Mouse (Mus musculus) megakaryocyte, embryonic 14.5 days (primary cell): ENCODE data around the gene Ptprg. TPM values are rescaled to one million over a fixed set of nuclear protein-coding genes. Genes with fewer than 3 reads are reported as not detected.

ENCODE experiments used
- H3K27me3 ChIP-seq: replicated peaks from 2 replicates; pipeline ENCODE3; 2012; ENCODE audit warnings: inconsistent platforms
- H3K36me3 ChIP-seq: replicated peaks from 2 replicates; pipeline ENCODE3; 2012; ENCODE audit warnings: low read length, inconsistent platforms, mixed read lengths
- H3K4me1 ChIP-seq: 2 replicates; pipeline ENCODE4 v1.6.1; 2012; ENCODE audit warnings: inconsistent platforms
- H3K4me3 ChIP-seq: replicated peaks from 2 replicates; pipeline ENCODE3; 2012; ENCODE audit warnings: moderate library complexity, mild to moderate bottlenecking, inconsistent platforms
- H3K9me3 ChIP-seq: 2 replicates; pipeline ENCODE4 v1.6.1; 2012; ENCODE audit warnings: inconsistent platforms
- FLI1 ChIP-seq: IDR thresholded peaks from 2 replicates; pipeline ENCODE4 v1.6.1; 2012; ENCODE audit warnings: low read length, inconsistent platforms, mixed read lengths
- GATA1 ChIP-seq: IDR thresholded peaks from 3 replicates; pipeline ENCODE4 v1.6.1; 2012; ENCODE audit warnings: mixed read lengths, low read length, inconsistent platforms, borderline replicate concordance
- polyA plus RNA-seq: library from polyadenylated mRNA; stranded (reverse); fragments of >175 nt; gene quantifications from 2 replicates; pipeline ENCODE4 v1.2.3, GENCODE M21; 2012; ENCODE audit warnings: low replicate concordance; ENCODE audit not compliant: insufficient read depth

Ptprg gene
- polyA plus RNA-seq, 1 experiment = 0.09 TPM

DNA sequence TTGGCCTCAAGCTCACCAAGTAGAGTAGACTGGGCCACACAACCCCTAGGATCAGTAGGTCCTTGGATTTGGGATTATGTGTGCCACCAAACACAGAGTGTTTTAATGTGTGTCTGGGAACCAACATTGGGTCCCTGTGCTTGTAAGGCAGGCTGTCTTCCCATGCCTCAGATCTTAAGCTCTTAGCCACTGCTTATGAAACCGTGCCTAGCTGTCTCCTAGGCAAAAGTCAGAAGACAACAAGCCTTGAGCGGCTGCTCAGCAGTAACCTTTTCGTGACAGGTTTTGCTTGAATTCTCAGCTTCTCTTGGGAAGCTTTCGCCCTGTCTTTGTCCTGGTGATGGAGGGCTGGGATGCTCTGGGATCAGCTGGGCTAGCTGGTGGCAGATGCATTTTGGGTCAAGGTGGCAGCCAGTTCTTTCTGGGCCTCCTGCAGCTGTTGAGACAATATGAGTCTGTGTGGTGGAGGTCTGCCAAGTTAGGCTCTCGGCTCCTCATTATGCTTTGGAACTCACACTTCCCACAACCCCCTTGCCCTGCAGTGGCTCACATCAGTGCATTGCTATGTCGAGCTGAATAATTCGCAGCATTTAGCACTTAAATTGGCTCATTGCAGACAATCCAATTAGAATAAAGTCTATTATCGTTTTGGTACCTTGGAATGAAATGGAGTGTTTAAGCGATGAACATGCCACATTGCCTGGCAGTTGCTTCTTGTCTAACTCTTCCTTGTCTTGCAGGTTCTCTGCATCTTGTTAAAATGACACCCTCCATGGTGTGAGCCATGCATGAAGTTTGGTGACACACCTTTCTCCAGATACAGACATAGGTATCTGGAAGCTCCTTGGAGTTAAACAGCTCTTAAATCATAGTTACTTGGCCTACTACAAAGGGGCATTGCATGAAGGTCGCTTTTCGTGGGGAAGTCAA, 321.9 kb downstream of the Ptprg start:
- no peaks in the 10 kb centered on the region for H3K36me3 ChIP-seq
- no peaks in the 10 kb centered on the region for H3K4me1 ChIP-seq
- no peaks in the 10 kb centered on the region for H3K27me3 ChIP-seq
- peaks cover 9% of the 10 kb centered on the region; the same call in 1 of the 2 replicates for H3K9me3 ChIP-seq
- TF ChIP-seq FLI1 = no peak
- no peak for TF ChIP-seq GATA1
- H3K4me3 ChIP-seq = no peak overlapping the region

DNA sequence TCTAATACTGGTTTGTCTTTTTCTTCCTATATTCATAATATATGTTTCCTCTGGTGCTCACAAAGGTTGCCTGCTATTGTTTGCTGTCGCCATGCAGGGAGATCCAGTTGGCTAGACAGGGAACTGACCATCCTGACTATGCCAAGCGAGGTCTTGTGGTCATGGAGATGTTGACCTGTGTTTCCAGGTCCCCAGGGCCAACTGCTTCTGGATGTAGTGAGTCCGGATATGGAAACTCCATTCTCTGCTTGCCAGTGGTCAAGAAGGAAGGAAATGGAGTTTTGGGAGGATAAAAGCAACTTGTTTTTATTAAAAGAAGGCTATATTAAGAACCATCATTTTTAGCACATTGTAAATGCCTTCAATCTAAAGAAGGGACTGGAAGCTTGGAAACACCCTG, 327.8 kb downstream of the Ptprg start:
- Histone ChIP-seq H3K27me3 (no peaks in the 10 kb centered on the region), H3K9me3 (0 out of 2 replicates have a peak, but pooled peaks cover 5% of the 10 kb centered on the region), H3K4me1 (no peaks in the 10 kb centered on the region), H3K36me3 (no peaks in the 10 kb centered on the region), H3K4me3 (no peak overlapping the region)
- no peak for TF ChIP-seq GATA1
- no peak for TF ChIP-seq FLI1

DNA sequence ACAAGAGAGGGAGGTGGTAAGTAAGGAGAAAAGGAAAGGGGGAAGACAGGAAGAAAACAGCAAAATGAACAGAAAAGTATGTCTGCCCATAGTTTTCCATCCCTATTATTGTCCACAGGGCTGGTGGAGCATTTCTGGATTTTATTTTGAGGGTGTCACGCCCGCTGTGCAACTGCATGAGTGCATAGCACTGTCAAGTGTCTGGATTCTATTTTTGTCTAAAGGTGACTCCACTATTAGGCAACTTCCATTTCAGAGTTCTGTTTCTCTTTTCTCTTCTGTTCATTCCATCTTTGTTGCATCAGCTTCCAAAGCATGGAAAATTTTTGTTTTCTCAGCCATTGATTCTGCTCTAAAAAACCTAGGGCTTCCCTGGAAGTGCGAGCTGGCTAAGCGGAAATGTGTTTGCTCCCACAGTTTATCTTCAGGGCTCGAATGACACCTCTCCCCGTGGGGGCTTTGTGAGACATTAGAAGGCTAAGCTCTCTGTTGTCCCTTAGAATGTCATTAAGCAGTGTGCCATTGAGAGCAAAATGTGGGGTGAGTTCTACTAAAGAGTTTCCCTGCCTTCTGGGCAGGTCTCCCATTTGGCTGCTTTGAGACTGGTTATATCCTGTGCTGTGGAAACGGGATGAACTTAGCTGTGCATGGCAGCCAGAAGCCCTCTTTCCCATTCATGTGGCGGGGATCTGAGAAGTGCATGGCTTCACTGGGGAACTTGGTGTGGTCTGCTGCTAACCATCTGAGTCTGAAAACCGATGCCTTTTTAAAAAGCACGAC, 330.0 kb downstream of the Ptprg start:
- TF ChIP-seq GATA1 = no peak
- TF ChIP-seq FLI1 = no peak
- Histone ChIP-seq H3K27me3 (no peaks in the 10 kb centered on the region), H3K4me1 (no peaks in the 10 kb centered on the region), H3K36me3 (no peaks in the 10 kb centered on the region), H3K9me3 (0 out of 2 replicates have a peak, but pooled peaks cover 8% of the 10 kb centered on the region), H3K4me3 (no peak overlapping the region)

DNA sequence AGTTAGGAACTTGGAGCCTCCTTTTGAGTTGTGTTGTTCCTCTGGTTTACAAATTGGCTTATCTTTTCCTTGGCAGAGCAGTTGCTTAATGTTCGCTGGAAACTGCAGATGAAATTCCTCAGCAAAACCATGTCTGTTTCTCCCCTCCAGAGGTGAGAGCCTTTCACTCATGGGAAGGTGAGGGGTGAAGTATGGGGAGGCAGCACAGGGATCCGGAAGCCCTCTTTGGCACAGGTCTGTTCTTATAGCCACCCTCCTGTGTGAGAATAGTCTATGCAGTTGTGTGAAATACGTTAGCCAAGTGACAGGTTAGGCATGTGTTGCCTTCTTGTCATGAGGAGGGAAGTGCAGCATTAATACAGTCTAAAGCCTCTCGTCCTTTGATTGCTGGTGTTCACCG, 330.7 kb downstream of the Ptprg start:
- H3K27me3 ChIP-seq = no peaks in the 10 kb centered on the region
- TF ChIP-seq GATA1 (no peak), FLI1 (no peak)
- H3K4me1 ChIP-seq = no peaks in the 10 kb centered on the region
- H3K4me3 ChIP-seq = no peak overlapping the region
- H3K9me3 ChIP-seq = 0 out of 2 replicates have a peak, but pooled peaks cover 8% of the 10 kb centered on the region
- no peaks in the 10 kb centered on the region for H3K36me3 ChIP-seq

DNA sequence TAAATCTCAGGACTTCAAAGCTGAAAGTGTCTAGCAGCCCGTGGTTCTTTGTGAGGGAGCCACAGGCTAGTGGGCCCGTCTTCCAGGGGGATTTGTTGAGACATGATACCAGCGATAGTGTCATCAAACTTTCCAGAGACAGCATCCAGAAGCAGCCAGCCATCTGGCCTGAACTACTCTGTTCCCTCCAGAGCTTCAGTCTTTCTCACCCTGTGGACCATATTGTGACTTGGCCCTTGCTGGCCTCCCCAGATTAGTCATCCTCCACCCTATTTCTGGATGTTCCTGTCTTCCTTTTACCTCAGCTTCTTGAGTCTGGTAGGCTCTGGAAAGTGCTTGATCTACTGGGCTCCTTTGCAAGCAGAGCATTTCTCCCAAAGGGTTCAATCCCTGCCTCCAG, 333.1 kb downstream of the Ptprg start:
- H3K4me3 ChIP-seq = no peak overlapping the region
- H3K9me3 ChIP-seq = 0 out of 2 replicates have a peak, but pooled peaks cover 8% of the 10 kb centered on the region
- H3K4me1 ChIP-seq = no peaks in the 10 kb centered on the region
- no peaks in the 10 kb centered on the region for H3K36me3 ChIP-seq
- TF ChIP-seq GATA1 (no peak), FLI1 (no peak)
- no peaks in the 10 kb centered on the region for H3K27me3 ChIP-seq

DNA sequence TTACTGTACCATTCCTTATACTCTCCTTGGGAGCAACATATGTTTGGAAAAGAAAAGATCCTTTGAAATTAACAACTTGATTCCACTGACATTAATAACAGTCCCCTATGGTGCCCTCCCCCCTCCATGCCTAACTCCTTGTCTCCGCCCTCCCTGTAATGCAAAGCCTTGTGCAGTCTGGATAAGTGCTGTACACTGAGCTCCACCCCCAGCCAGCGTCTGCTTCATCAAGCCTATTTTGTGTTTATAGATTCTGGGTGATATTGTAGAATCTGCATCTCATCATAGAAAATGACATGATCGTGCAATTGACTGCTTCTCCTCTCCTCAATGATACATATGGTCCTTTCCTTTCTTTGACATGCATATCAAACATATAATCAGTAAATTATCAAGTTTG, 337.6 kb downstream of the Ptprg start:
- Histone ChIP-seq H3K4me1 (no peaks in the 10 kb centered on the region), H3K9me3 (0 out of 2 replicates have a peak, but pooled peaks cover 5% of the 10 kb centered on the region), H3K36me3 (no peaks in the 10 kb centered on the region), H3K27me3 (no peaks in the 10 kb centered on the region), H3K4me3 (no peak overlapping the region)
- TF ChIP-seq FLI1 (no peak), GATA1 (no peak)

DNA sequence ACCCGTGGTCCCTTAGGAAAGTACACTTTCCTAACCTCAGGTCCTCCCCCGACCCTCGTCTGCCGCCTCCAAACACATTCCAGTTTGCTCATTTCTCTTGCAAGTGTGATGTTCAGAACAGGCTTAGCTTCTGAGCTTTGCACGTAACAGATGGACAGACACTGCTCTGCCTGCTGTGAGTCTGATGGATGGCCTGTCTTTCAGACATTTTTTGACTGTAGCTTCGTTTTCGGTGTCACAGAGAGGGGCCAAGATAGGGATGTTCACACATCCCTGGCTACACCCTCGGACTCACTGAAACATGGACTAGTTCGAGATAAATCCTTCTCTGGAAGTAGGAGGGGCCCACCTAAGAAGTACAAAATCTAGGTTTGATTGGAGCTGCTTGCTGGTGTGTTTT, 339.3 kb downstream of the Ptprg start:
- Histone ChIP-seq H3K4me3 (no peak overlapping the region), H3K4me1 (no peaks in the 10 kb centered on the region), H3K27me3 (no peaks in the 10 kb centered on the region), H3K9me3 (no peaks in the 10 kb centered on the region), H3K36me3 (no peaks in the 10 kb centered on the region)
- TF ChIP-seq GATA1 (no peak), FLI1 (no peak)

DNA sequence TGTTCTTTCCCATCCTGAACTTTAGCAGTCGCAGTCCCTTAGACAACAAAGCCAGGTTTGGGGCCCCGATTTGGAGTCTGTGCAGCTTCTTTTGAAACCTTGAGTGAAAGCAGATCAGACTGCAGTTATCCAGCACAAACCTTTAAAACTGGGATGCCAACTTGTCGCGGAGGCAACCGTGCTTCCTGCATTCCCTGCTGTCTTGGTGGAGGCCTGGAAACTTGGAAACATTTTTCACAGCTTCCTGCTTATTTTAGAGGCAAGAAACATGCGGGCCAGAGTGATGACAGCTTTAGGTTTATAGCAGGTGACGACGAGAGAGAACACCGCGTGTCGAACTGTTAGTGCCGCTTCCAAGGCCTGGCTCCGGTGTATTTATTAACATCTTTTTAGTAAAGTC, 342.2 kb downstream of the Ptprg start:
- Histone ChIP-seq H3K4me3 (no peak overlapping the region), H3K27me3 (no peaks in the 10 kb centered on the region), H3K36me3 (no peaks in the 10 kb centered on the region), H3K9me3 (no peaks in the 10 kb centered on the region), H3K4me1 (no peaks in the 10 kb centered on the region)
- TF ChIP-seq FLI1 = no peak
- no peak for TF ChIP-seq GATA1

DNA sequence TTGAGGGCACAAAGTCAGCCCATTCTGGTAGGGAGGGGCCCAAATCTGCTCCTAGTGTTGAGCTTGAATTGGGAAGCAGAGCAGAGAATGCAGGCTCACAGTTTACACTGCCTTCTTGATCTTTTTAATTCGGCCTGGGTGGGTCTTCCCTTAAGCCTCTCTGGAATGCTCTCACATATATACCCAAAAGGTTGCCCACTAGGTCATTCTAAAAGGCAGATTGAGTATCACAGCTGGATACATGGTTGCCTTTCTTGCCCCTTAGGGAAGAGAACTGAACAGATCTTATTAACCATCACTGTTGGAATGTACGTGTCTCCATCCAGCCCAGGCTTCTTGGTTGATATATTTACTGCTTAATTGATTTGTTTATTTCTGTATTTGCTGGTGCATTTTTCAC, 349.5 kb downstream of the Ptprg start:
- Histone ChIP-seq H3K36me3 (no peaks in the 10 kb centered on the region), H3K27me3 (no peaks in the 10 kb centered on the region), H3K4me3 (no peak overlapping the region), H3K9me3 (peaks cover 15% of the 10 kb centered on the region; the same call in 1 of the 2 replicates), H3K4me1 (no peaks in the 10 kb centered on the region)
- no peak for TF ChIP-seq FLI1
- TF ChIP-seq GATA1 = no peak

DNA sequence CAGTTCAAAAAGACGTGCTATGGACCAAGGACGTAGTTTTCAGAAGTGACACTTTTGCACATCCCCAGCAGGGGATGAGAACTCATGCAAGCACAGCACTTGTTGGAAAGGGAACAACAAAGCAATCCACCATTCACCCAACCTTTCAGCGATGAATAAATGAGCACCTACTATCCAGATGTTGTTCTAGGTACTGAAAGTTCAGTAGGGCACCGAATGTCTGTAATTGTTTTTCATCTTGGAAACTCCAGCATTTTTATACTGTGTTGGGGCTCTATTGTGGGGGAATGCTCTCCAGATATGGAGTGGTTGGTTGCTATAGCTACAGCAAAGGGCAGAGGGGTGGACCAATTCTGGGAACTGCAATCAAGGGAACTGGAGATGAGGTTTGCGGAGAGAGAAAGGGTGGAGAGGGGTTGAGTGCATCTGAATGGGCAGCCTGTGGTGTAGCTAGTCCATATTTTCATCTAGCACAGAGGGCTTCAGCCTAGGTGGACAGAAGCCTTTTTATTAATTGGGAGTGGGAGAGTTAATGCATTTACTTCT, 352.9 kb downstream of the Ptprg start:
- no peak overlapping the region for H3K4me3 ChIP-seq
- no peaks in the 10 kb centered on the region for H3K4me1 ChIP-seq
- TF ChIP-seq GATA1 (no peak), FLI1 (no peak)
- H3K36me3 ChIP-seq = no peaks in the 10 kb centered on the region
- peaks cover 18% of the 10 kb centered on the region; the same call in 1 of the 2 replicates for H3K9me3 ChIP-seq
- no peaks in the 10 kb centered on the region for H3K27me3 ChIP-seq
